Mouse (Mus musculus): Measurements from ENCODE around the gene Pnpla3. TPM values are rescaled to one million over a fixed set of nuclear protein-coding genes. Genes with fewer than 3 reads are reported as not detected.

The Pnpla3 gene
- polyA plus RNA-seq, 1 experiment from 2014 or later = 1.7 TPM

DNA sequence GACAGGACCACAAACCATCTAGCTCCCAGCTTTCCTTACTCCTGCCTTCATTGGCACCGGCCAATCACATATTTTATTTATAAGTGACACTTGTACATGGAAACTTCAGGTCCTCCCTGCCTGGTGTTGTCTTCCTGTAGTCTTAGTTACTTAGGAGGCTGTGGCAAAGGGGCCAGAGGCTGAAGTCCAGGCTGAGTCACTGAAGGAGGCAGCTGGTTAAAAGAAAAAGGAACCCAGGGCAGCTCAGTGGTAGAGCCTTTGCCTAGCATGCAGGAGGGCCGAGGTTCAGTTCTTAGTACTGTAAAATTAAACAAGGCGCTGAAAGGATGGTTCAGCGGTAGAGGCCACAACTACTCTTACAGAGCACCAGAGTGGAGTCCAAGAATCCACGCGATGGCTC is 819 bp upstream of the Pnpla3 start:
- no peak overlapping the region for H3K27ac ChIP-seq (ENCODE audit: low read depth, low read length)
- ATAC-seq (ENCODE audit: low FRiP score) (no peak), DNase-seq (ENCODE audit: low spot score, missing footprints) (peak; percentile 84)
- no peak overlapping the region for H3K4me2 ChIP-seq
- WGBS = 73% methylated on average over 6 of the region's 6 CpGs
- H3K9me3 ChIP-seq (ENCODE audit: control insufficient read depth, low read length) = no peaks in the 10 kb centered on the region
- peaks cover 17% of the 10 kb centered on the region for H3K4me1 ChIP-seq (ENCODE audit: control insufficient read depth, insufficient read depth, low read length)
- H3K4me3 ChIP-seq (ENCODE audit: low read depth, low read length) = no peak overlapping the region
- no peak overlapping the region for H3K9ac ChIP-seq (ENCODE audit: low read length)
- no peaks in the 10 kb centered on the region for H3K27me3 ChIP-seq (ENCODE audit: control insufficient read depth, insufficient read depth, low read length)
- no peaks in the 10 kb centered on the region for H3K36me3 ChIP-seq (ENCODE audit: control insufficient read depth, insufficient read depth, low read length)

GRCm38 (mm10) chr15:84168170-84169161 is 829 bp downstream of the Pnpla3 start:
- Histone ChIP-seq H3K9ac (ENCODE audit: low read length) (peak overlapping the region; percentile 67), H3K4me1 (ENCODE audit: control insufficient read depth, insufficient read depth, low read length) (peaks cover 17% of the 10 kb centered on the region), H3K27me3 (ENCODE audit: control insufficient read depth, insufficient read depth, low read length) (no peaks in the 10 kb centered on the region), H3K4me2 (peak overlapping the region; percentile 97), H3K9me3 (ENCODE audit: control insufficient read depth, low read length) (no peaks in the 10 kb centered on the region), H3K27ac (ENCODE audit: low read depth, low read length) (no peak overlapping the region; the same call in 1 of the 2 replicates), H3K4me3 (ENCODE audit: low read depth, low read length) (peak overlapping the region; percentile 49), H3K36me3 (ENCODE audit: control insufficient read depth, insufficient read depth, low read length) (no peaks in the 10 kb centered on the region)
- DNase-seq (ENCODE audit: low spot score, missing footprints) (peak; percentile 93), ATAC-seq (ENCODE audit: low FRiP score) (peak; percentile 45)
- WGBS = 2% methylated on average over 28 of the region's 28 CpGs

GRCm38 (mm10) chr15:84169511-84169910 is 1.9 kb downstream of the Pnpla3 start:
- no peak overlapping the region for H3K9ac ChIP-seq (ENCODE audit: low read length)
- ATAC-seq (ENCODE audit: low FRiP score) (no peak), DNase-seq (ENCODE audit: low spot score, missing footprints) (no peak)
- no peaks in the 10 kb centered on the region for H3K9me3 ChIP-seq (ENCODE audit: control insufficient read depth, low read length)
- no peaks in the 10 kb centered on the region for H3K27me3 ChIP-seq (ENCODE audit: control insufficient read depth, insufficient read depth, low read length)
- H3K4me1 ChIP-seq (ENCODE audit: control insufficient read depth, insufficient read depth, low read length) = peaks cover 17% of the 10 kb centered on the region
- H3K36me3 ChIP-seq (ENCODE audit: control insufficient read depth, insufficient read depth, low read length) = no peaks in the 10 kb centered on the region
- no peak overlapping the region for H3K4me2 ChIP-seq
- WGBS = 54% methylated on average over 1 of the region's 1 CpGs
- no peak overlapping the region for H3K27ac ChIP-seq (ENCODE audit: low read depth, low read length)
- H3K4me3 ChIP-seq (ENCODE audit: low read depth, low read length) = no peak overlapping the region

DNA sequence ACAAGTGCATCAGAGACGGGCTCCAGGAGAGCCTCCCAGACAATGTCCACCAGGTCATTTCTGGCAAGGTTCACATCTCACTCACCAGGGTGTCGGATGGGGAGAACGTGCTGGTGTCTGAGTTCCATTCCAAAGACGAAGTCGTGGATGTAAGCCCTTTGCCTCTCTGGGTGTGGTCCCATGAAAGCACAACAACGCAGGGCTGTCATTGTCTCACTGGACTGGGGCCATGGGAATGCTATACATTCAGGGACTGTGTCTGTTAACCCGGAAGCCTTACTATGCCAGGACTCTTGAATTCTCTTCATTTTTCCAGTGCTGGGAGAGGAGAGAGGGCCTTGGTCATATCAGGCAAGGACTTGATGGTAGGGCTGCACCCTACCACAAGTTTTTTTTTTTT is 3.5 kb downstream of the Pnpla3 start:
- no peaks in the 10 kb centered on the region for H3K9me3 ChIP-seq (ENCODE audit: control insufficient read depth, low read length)
- no peak overlapping the region for H3K4me2 ChIP-seq
- no peak overlapping the region for H3K4me3 ChIP-seq (ENCODE audit: low read depth, low read length)
- H3K9ac ChIP-seq (ENCODE audit: low read length) = no peak overlapping the region
- DNase-seq (ENCODE audit: low spot score, missing footprints) (no peak), ATAC-seq (ENCODE audit: low FRiP score) (no peak)
- WGBS = 85% methylated on average over 7 of the region's 7 CpGs
- H3K4me1 ChIP-seq (ENCODE audit: control insufficient read depth, insufficient read depth, low read length) = peaks cover 17% of the 10 kb centered on the region
- no peak overlapping the region for H3K27ac ChIP-seq (ENCODE audit: low read depth, low read length)
- no peaks in the 10 kb centered on the region for H3K27me3 ChIP-seq (ENCODE audit: control insufficient read depth, insufficient read depth, low read length)
- H3K36me3 ChIP-seq (ENCODE audit: control insufficient read depth, insufficient read depth, low read length) = no peaks in the 10 kb centered on the region

- DNase-seq (ENCODE audit: low spot score, missing footprints) (no peak), ATAC-seq (ENCODE audit: low FRiP score) (no peak)
- Histone ChIP-seq H3K4me1 (ENCODE audit: control insufficient read depth, insufficient read depth, low read length) (no peaks in the 10 kb centered on the region), H3K27ac (ENCODE audit: low read depth, low read length) (no peak overlapping the region), H3K4me3 (ENCODE audit: low read depth, low read length) (no peak overlapping the region), H3K27me3 (ENCODE audit: control insufficient read depth, insufficient read depth, low read length) (no peaks in the 10 kb centered on the region), H3K4me2 (no peak overlapping the region), H3K9ac (ENCODE audit: low read length) (no peak overlapping the region), H3K36me3 (ENCODE audit: control insufficient read depth, insufficient read depth, low read length) (no peaks in the 10 kb centered on the region), H3K9me3 (ENCODE audit: control insufficient read depth, low read length) (no peaks in the 10 kb centered on the region)
- WGBS = 96% methylated on average over 9 of the region's 9 CpGs
Measured at GRCm38 (mm10) chr15:84178733-84179132, 11.1 kb downstream of the Pnpla3 start.

GRCm38 (mm10) chr15:84182000-84182399 is 14.4 kb downstream of the Pnpla3 start:
- no peaks in the 10 kb centered on the region for H3K4me1 ChIP-seq (ENCODE audit: control insufficient read depth, insufficient read depth, low read length)

DNA sequence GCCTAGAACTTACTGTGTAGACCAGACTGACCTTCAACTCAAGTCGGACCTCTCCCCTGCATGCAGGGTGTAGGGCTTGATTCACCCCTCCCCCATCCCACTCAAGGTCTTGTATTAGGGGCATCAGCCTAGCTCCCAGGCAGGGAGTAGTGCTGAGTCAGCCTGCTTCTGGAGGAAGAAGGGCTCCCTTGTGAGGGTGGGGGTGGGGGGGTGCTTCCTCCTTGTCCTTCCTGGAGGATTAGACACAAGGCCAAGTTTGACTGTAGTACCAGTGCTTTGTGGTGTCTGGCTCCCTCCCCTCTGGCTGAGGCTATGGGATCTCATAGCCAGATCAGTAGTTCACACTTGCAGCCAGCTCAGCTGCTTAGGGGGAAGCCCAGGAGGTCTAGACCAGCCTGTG is 16.3 kb downstream of the Pnpla3 start:
- Histone ChIP-seq H3K9ac (ENCODE audit: low read length) (no peak overlapping the region), H3K4me3 (ENCODE audit: low read depth, low read length) (no peak overlapping the region), H3K27me3 (ENCODE audit: control insufficient read depth, insufficient read depth, low read length) (no peaks in the 10 kb centered on the region), H3K9me3 (ENCODE audit: control insufficient read depth, low read length) (no peaks in the 10 kb centered on the region), H3K4me2 (no peak overlapping the region), H3K4me1 (ENCODE audit: control insufficient read depth, insufficient read depth, low read length) (no peaks in the 10 kb centered on the region), H3K36me3 (ENCODE audit: control insufficient read depth, insufficient read depth, low read length) (no peaks in the 10 kb centered on the region), H3K27ac (ENCODE audit: low read depth, low read length) (no peak overlapping the region)
- DNase-seq (ENCODE audit: low spot score, missing footprints) (no peak), ATAC-seq (ENCODE audit: low FRiP score) (no peak)
- WGBS = 50% methylated on average over 1 of the region's 1 CpGs

More at GRCm38 (mm10) chr15:84182000-84182399, 14.4 kb downstream of the Pnpla3 start:
- H3K9ac ChIP-seq (ENCODE audit: low read length) = no peak overlapping the region
- no peaks in the 10 kb centered on the region for H3K36me3 ChIP-seq (ENCODE audit: control insufficient read depth, insufficient read depth, low read length)
- 66% methylated on average over 6 of the region's 6 CpGs for whole genome bisulfite sequencing
- no peak overlapping the region for H3K4me3 ChIP-seq (ENCODE audit: low read depth, low read length)
- H3K27me3 ChIP-seq (ENCODE audit: control insufficient read depth, insufficient read depth, low read length) = no peaks in the 10 kb centered on the region
- H3K9me3 ChIP-seq (ENCODE audit: control insufficient read depth, low read length) = no peaks in the 10 kb centered on the region
- no peak overlapping the region for H3K27ac ChIP-seq (ENCODE audit: low read depth, low read length)
- ATAC-seq (ENCODE audit: low FRiP score) (no peak), DNase-seq (ENCODE audit: low spot score, missing footprints) (no peak)
- no peak overlapping the region for H3K4me2 ChIP-seq

DNA sequence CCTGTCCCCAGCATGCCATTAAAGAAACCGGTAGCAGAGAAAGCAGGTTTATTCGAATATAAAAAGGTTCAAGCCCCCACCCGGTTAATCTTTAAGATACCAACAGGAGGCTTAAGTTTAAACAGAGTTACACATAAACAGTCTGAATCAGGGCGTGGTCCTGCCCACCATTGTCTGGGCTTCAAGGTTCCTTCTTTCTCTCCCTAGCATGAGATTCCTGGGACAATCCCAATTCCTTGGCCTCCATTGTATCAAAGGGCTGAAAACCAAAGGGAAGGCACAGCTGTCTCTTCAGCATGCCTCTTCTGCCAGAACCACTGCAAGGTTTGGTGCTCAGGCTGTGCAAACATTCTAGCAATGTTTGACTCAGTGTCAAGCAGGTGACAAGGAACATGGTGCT is 18.6 kb downstream of the Pnpla3 start:
- no peaks in the 10 kb centered on the region for H3K27me3 ChIP-seq (ENCODE audit: control insufficient read depth, insufficient read depth, low read length)
- H3K36me3 ChIP-seq (ENCODE audit: control insufficient read depth, insufficient read depth, low read length) = no peaks in the 10 kb centered on the region
- ATAC-seq (ENCODE audit: low FRiP score) (no peak), DNase-seq (ENCODE audit: low spot score, missing footprints) (no peak)
- 50% methylated on average over 4 of the region's 4 CpGs for WGBS
- H3K4me2 ChIP-seq = no peak overlapping the region
- no peak overlapping the region for H3K9ac ChIP-seq (ENCODE audit: low read length)
- H3K4me3 ChIP-seq (ENCODE audit: low read depth, low read length) = no peak overlapping the region
- no peaks in the 10 kb centered on the region for H3K9me3 ChIP-seq (ENCODE audit: control insufficient read depth, low read length)
- no peak overlapping the region for H3K27ac ChIP-seq (ENCODE audit: low read depth, low read length)
- no peaks in the 10 kb centered on the region for H3K4me1 ChIP-seq (ENCODE audit: control insufficient read depth, insufficient read depth, low read length)

DNA sequence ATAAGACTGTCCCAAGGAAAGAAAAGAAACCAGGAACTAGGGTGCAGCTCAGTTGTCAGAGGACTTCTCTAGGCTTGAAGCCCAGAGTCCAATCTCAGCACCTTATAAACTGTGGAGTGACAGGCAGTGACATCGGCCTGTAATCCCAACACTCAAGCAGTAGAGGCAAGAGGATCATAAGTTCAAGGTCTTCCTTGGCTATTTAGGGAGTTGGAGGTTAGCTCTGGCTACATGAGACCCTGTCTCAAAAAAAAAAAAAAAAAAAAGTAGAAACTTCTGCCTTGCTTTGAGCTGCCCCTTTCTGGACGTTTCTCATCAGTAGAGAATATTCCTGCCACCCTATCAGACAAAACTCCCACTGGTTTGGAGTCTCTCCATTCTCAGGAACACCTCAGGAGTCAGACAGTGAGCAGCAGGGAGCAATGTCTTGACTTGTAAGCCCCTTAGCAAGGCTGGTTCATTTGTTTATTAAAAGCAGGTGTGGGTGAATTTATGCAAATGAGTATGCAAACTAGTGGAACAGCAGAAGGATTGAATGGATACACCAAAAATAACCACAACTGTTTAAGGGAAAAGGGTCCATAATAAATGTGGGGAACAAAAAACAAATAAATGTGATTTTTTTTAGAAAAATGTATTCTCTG is 21.4 kb downstream of the Pnpla3 start:
- Histone ChIP-seq H3K36me3 (ENCODE audit: control insufficient read depth, insufficient read depth, low read length) (no peaks in the 10 kb centered on the region), H3K27ac (ENCODE audit: low read depth, low read length) (no peak overlapping the region), H3K4me2 (no peak overlapping the region), H3K4me1 (ENCODE audit: control insufficient read depth, insufficient read depth, low read length) (peaks cover 6% of the 10 kb centered on the region; the same call in 1 of the 2 replicates), H3K4me3 (ENCODE audit: low read depth, low read length) (no peak overlapping the region), H3K27me3 (ENCODE audit: control insufficient read depth, insufficient read depth, low read length) (no peaks in the 10 kb centered on the region), H3K9ac (ENCODE audit: low read length) (no peak overlapping the region), H3K9me3 (ENCODE audit: control insufficient read depth, low read length) (no peaks in the 10 kb centered on the region)
- DNase-seq (ENCODE audit: low spot score, missing footprints) = no peak
- no peak for ATAC-seq (ENCODE audit: low FRiP score)
- 65% methylated on average over 2 of the region's 2 CpGs for WGBS

Measured in midbrain, embryonic 11.5 days (tissue).